Mouse (Mus musculus) CH12.LX (cell line): ENCODE measurements at regions not wholly inside any gene's neighbourhood (a gene's known extent, or its start where the extent isn't known, plus 50 kb on each side); places are given as distances from the start of the nearest gene placed in this dataset.

Experiments
- CTCF ChIP-seq, 2 experiments: IDR thresholded peaks in 1 of 2; conservative IDR thresholded peaks in 1 of 2; 2 replicates each; pipeline ENCODE4 v1.5.1; 2011 to 2012; ENCODE audit warnings: low read depth in 2 of 2, low read length in 2 of 2, improper control_type of control experiment in 1 of 2, inconsistent platforms in 1 of 2, mild to moderate bottlenecking in 1 of 2, moderate library complexity in 1 of 2
- GABPA ChIP-seq: IDR thresholded peaks from 2 replicates; pipeline ENCODE4 v1.6.1; 2012; ENCODE audit warnings: low read depth, low read length, improper control_type of control experiment, inconsistent platforms; ENCODE audit not compliant: insufficient replicate concordance
- HCFC1 ChIP-seq: IDR thresholded peaks from 2 replicates; pipeline ENCODE4 v1.6.1; 2012; ENCODE audit warnings: low read depth, mild to moderate bottlenecking, inconsistent platforms, low read length, improper control_type of control experiment
- MAZ ChIP-seq: IDR thresholded peaks from 2 replicates; pipeline ENCODE4 v1.6.1; 2012; ENCODE audit warnings: low read depth, mild to moderate bottlenecking, inconsistent platforms, low read length, improper control_type of control experiment, moderate library complexity
- MYC ChIP-seq: IDR thresholded peaks from 2 replicates; pipeline ENCODE4 v1.6.1; 2011; ENCODE audit warnings: low read depth, mild to moderate bottlenecking, improper control_type of control experiment, low read length
- POLR2A ChIP-seq: IDR thresholded peaks from 2 replicates; pipeline ENCODE4 v1.6.1; 2011; ENCODE audit warnings: low read depth, mild to moderate bottlenecking, improper control_type of control experiment, low read length
- SIN3A ChIP-seq: IDR thresholded peaks from 2 replicates; pipeline ENCODE4 v1.6.1; 2012; ENCODE audit warnings: low read length, improper control_type of control experiment, inconsistent platforms
- SMC3 ChIP-seq: IDR thresholded peaks from 2 replicates; pipeline ENCODE4 v1.6.1; 2011; ENCODE audit warnings: low read depth, low read length, improper control_type of control experiment
- USF1 ChIP-seq: IDR thresholded peaks from 2 replicates; pipeline ENCODE4 v1.6.1; 2014; ENCODE audit warnings: low read depth, mild to moderate bottlenecking, inconsistent platforms, low read length, improper control_type of control experiment
- ZC3H11A ChIP-seq: IDR thresholded peaks from 2 replicates; pipeline ENCODE4 v1.6.1; 2012; ENCODE audit warnings: low read depth, mild to moderate bottlenecking, inconsistent platforms, low read length, improper control_type of control experiment
- ZKSCAN1 ChIP-seq: IDR thresholded peaks from 2 replicates; pipeline ENCODE4 v1.6.1; 2012; ENCODE audit warnings: low read depth, inconsistent platforms, low read length, improper control_type of control experiment, borderline replicate concordance
- ZNF384 ChIP-seq: IDR thresholded peaks from 2 replicates; pipeline ENCODE4 v1.6.1; 2012; ENCODE audit warnings: low read depth, low read length, improper control_type of control experiment, inconsistent platforms

DNA sequence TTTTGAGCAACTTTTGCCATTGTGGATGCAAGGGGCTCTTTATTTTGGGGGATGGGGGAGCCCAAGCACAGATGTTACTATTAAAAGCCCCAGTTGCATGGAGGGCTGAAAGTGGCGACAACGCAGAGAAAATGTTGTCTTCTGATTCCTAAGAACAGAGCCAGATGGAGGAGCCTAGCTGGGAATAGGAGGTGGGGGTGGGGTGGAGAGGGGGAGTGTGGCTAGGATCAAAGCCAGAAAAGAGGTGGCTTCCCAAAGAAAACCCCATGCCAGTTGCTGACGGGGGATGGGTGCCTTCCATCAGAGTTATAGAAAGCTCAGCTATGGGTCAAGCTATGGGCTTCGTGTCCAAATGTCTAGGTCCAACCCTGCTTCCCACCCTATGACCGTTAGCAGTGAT is 220.1 kb upstream of the Gm10131 start:
- TF ChIP-seq GABPA (no peak), MAZ (no peak), CTCF (conservative IDR thresholded peaks at IDR 0.05 in 1 of 2, IDR thresholded peaks at IDR 0.05 in 1 of 2; ENCODE audit: low read depth in 2 of 2, low read length in 2 of 2) (no peak), POLR2A (no peak), SMC3 (no peak), USF1 (no peak), ZC3H11A (no peak), SIN3A (no peak), HCFC1 (no peak), ZKSCAN1 (no peak), ZNF384 (no peak), MYC (no peak)
